In genomic region chr13:57281941-57282710, GRCm38 (mm10) we compare ENCODE assay signal across 13 mouse cellular contexts.
DNase-seq lines count a peak whose midpoint lies in the region; ATAC-seq lines count a peak whose summit lies in the region.
"Had no signal": no experiment of that assay in that cellular context is flagged by ENCODE, and none has a peak within 500 bp of the region (broad histone marks: within the 10 kb centered on the region; RNA-seq: fewer than 3 reads in every experiment).

No protein-coding gene starts in this region.

- no peak for ATAC-seq in hindbrain, embryonic 11.5 days (ENCODE audit: low FRiP score)
- ATAC-seq in hindbrain, embryonic 14.5 days (ENCODE audit: low FRiP score) = no peak
- ATAC-seq in hindbrain, embryonic 15.5 days (ENCODE audit: low FRiP score, low read depth) = peak; percentile 68; the same call in 1 of the 2 replicates
- ATAC-seq in neural tube, embryonic 14.5 days (ENCODE audit: low read depth) = peak; percentile 34; the same call in 1 of the 2 replicates
- ATAC-seq: lung, postnatal 0 days had no signal

- H3K27ac ChIP-seq in hindbrain, embryonic 11.5 days (ENCODE audit: low read depth, low read length) = no peak overlapping the region
- no peak overlapping the region for H3K27ac ChIP-seq in hindbrain, embryonic 14.5 days
- H3K27ac ChIP-seq in hindbrain, embryonic 15.5 days (replicated peaks) = peak overlapping the region; percentile 43
- 0 out of 2 replicates have a peak overlapping the region, but pooled peaks have one; percentile 7 for H3K27ac ChIP-seq in neural tube, embryonic 14.5 days (ENCODE audit: low read depth, low read length)
- H3K27ac ChIP-seq: heart, adult 2 months; liver, embryonic 13.5 days had no signal

- no peak overlapping the region for H3K4me2 ChIP-seq in hindbrain, embryonic 11.5 days (replicated peaks; ENCODE audit: low read depth, low read length)
- H3K4me2 ChIP-seq in hindbrain, embryonic 14.5 days (replicated peaks) = no peak overlapping the region
- no peak overlapping the region for H3K4me2 ChIP-seq in hindbrain, embryonic 15.5 days
- H3K4me2 ChIP-seq in neural tube, embryonic 14.5 days (ENCODE audit: low read depth, low read length) = no peak overlapping the region
- H3K4me2 ChIP-seq: liver, embryonic 13.5 days had no signal

- 57% methylated on average over 23 of the region's 24 CpGs for WGBS in hindbrain, embryonic 11.5 days
- WGBS in hindbrain, embryonic 14.5 days = 61% methylated on average over 24 of the region's 24 CpGs
- WGBS in hindbrain, embryonic 15.5 days = 64% methylated on average over 24 of the region's 24 CpGs
- 57% methylated on average over 24 of the region's 24 CpGs for WGBS in neural tube, embryonic 14.5 days

- no peaks in the 10 kb centered on the region for H3K36me3 ChIP-seq in hindbrain, embryonic 11.5 days (ENCODE audit: control insufficient read depth, insufficient read depth, low read length)
- no peaks in the 10 kb centered on the region for H3K36me3 ChIP-seq in hindbrain, embryonic 14.5 days (replicated peaks; ENCODE audit: control insufficient read depth, insufficient read depth)
- H3K36me3 ChIP-seq in hindbrain, embryonic 15.5 days = no peaks in the 10 kb centered on the region
- no peaks in the 10 kb centered on the region for H3K36me3 ChIP-seq in neural tube, embryonic 14.5 days (ENCODE audit: control insufficient read depth, insufficient read depth, low read length)
- H3K36me3 ChIP-seq: liver, embryonic 13.5 days had no signal

- H3K9me3 ChIP-seq in hindbrain, embryonic 11.5 days (ENCODE audit: control insufficient read depth, low read length) = no peaks in the 10 kb centered on the region
- no peaks in the 10 kb centered on the region for H3K9me3 ChIP-seq in hindbrain, embryonic 14.5 days (ENCODE audit: control insufficient read depth, low read length)
- no peaks in the 10 kb centered on the region for H3K9me3 ChIP-seq in hindbrain, embryonic 15.5 days
- H3K9me3 ChIP-seq in neural tube, embryonic 14.5 days (ENCODE audit: control insufficient read depth, low read length) = no peaks in the 10 kb centered on the region
- H3K9me3 ChIP-seq: liver, embryonic 13.5 days had no signal

- H3K9ac ChIP-seq in hindbrain, embryonic 11.5 days (ENCODE audit: low read depth, low read length) = 0 out of 2 replicates have a peak overlapping the region, but pooled peaks have one; percentile 7
- H3K9ac ChIP-seq in hindbrain, embryonic 14.5 days = no peak overlapping the region
- no peak overlapping the region for H3K9ac ChIP-seq in hindbrain, embryonic 15.5 days
- no peak overlapping the region for H3K9ac ChIP-seq in neural tube, embryonic 14.5 days (replicated peaks; ENCODE audit: low read depth, low read length)
- H3K9ac ChIP-seq: liver, embryonic 13.5 days had no signal

- DNase-seq in hindbrain, embryonic 11.5 days (ENCODE audit: low spot score) = peak; percentile 18
- no peak for DNase-seq in hindbrain, embryonic 14.5 days (ENCODE audit: low spot score)
- DNase-seq in ZHBTc4 (ENCODE audit: low read depth, low spot score) = peak; percentile 37
- no peak for DNase-seq in frontal cortex, postnatal 10 days (ENCODE audit: low spot score in 2 of 2)
- no peak for DNase-seq in adrenal gland, adult 2 months
- DNase-seq: cerebellum, adult 11-12 months; liver, embryonic 13.5 days; thymus, adult 18-20 months had no signal

- no peak overlapping the region for H3K4me3 ChIP-seq in hindbrain, embryonic 11.5 days (ENCODE audit: low read depth, low read length)
- no peak overlapping the region for H3K4me3 ChIP-seq in hindbrain, embryonic 14.5 days (replicated peaks; ENCODE audit: low read length)
- H3K4me3 ChIP-seq in hindbrain, embryonic 15.5 days = no peak overlapping the region
- H3K4me3 ChIP-seq in neural tube, embryonic 14.5 days (ENCODE audit: low read depth, low read length) = no peak overlapping the region
- H3K4me3 ChIP-seq: heart, adult 2 months; liver, embryonic 13.5 days; megakaryocyte, embryonic 14.5 days had no signal

- 0 out of 2 replicates have a peak, but pooled peaks cover 2% of the 10 kb centered on the region for H3K4me1 ChIP-seq in hindbrain, embryonic 11.5 days (replicated peaks; ENCODE audit: control insufficient read depth, insufficient read depth, low read length)
- H3K4me1 ChIP-seq in hindbrain, embryonic 14.5 days (replicated peaks; ENCODE audit: control insufficient read depth, insufficient read depth, low read length) = 0 out of 2 replicates have a peak, but pooled peaks cover 9% of the 10 kb centered on the region
- H3K4me1 ChIP-seq in hindbrain, embryonic 15.5 days (replicated peaks) = peaks cover 8% of the 10 kb centered on the region
- H3K4me1 ChIP-seq in neural tube, embryonic 14.5 days (ENCODE audit: control insufficient read depth, insufficient read depth, low read length) = 0 out of 2 replicates have a peak, but pooled peaks cover 7% of the 10 kb centered on the region
- H3K4me1 ChIP-seq: liver, embryonic 13.5 days; megakaryocyte, embryonic 14.5 days had no signal

- H3K27me3 ChIP-seq in hindbrain, embryonic 11.5 days (ENCODE audit: control insufficient read depth, insufficient read depth, low read length) = no peaks in the 10 kb centered on the region
- no peaks in the 10 kb centered on the region for H3K27me3 ChIP-seq in hindbrain, embryonic 14.5 days (ENCODE audit: control insufficient read depth, insufficient read depth, low read length)
- no peaks in the 10 kb centered on the region for H3K27me3 ChIP-seq in hindbrain, embryonic 15.5 days
- H3K27me3 ChIP-seq in neural tube, embryonic 14.5 days (ENCODE audit: control insufficient read depth, insufficient read depth, low read length) = no peaks in the 10 kb centered on the region
- H3K27me3 ChIP-seq: liver, embryonic 13.5 days; megakaryocyte, embryonic 14.5 days had no signal

Comparison
In these comparisons a context has a peak if more than half of its experiments do, and no peak if none do; other contexts are left out.
1. ATAC-seq: peak in hindbrain, embryonic 15.5 days (single experiment) and neural tube, embryonic 14.5 days (single experiment); none in hindbrain, embryonic 11.5 days (single experiment) and hindbrain, embryonic 14.5 days (single experiment).
2. DNase-seq: peak in hindbrain, embryonic 11.5 days (single experiment) and ZHBTc4 (single experiment); none in hindbrain, embryonic 14.5 days (single experiment), frontal cortex, postnatal 10 days (0 of 2) and adrenal gland, adult 2 months (single experiment).
3. H3K27ac ChIP-seq: peak in hindbrain, embryonic 15.5 days (single experiment) and neural tube, embryonic 14.5 days (single experiment); none in hindbrain, embryonic 11.5 days (single experiment) and hindbrain, embryonic 14.5 days (single experiment).